Mouse (Mus musculus): Measurements from ENCODE around the gene Hsd17b11. TPM values are rescaled to one million over a fixed set of nuclear protein-coding genes. Genes with fewer than 3 reads are reported as not detected.

Gene Hsd17b11
- total and polyA plus RNA-seq, 2 experiments from 2014 or later, result 4.4 to 6.2 TPM

DNA sequence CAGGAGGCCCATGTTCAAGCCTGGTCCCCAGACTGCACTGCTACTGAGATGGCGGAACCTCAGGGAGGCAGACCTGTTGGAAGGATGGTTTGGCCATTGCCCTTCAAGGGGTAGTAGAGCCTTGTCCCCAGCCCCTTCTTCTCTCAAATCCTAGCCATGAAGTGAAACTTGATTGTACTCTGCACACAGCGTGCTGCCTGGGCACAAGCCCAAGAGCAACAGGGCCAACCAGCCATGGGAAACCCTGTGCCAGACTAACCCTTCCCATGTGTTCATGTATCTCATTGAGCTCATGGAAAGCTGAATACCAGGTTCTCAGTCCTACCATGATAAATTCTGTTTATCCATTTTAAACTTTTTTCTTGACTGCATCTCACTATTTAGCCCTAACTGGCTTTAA, 21.2 kb upstream of the Hsd17b11 start:
- Histone ChIP-seq H3K9ac (replicated peaks; ENCODE audit: low read depth, low read length) (no peak overlapping the region), H3K4me2 (ENCODE audit: low read depth, low read length) (no peak overlapping the region), H3K9me3 (replicated peaks; ENCODE audit: control insufficient read depth, low read length) (no peaks in the 10 kb centered on the region), H3K36me3 (replicated peaks; ENCODE audit: control insufficient read depth, insufficient read depth, low read length) (no peaks in the 10 kb centered on the region), H3K27ac (ENCODE audit: low read depth) (peak overlapping the region; percentile 31; the same call in 1 of the 2 replicates), H3K4me1 (ENCODE audit: control insufficient read depth, insufficient read depth) (peaks cover 9% of the 10 kb centered on the region), H3K27me3 (ENCODE audit: control insufficient read depth, insufficient read depth, low read length) (no peaks in the 10 kb centered on the region), H3K4me3 (ENCODE audit: low read depth, low read length) (no peak overlapping the region)
- WGBS, result 61% methylated on average over 2 of the region's 2 CpGs
- ATAC-seq (ENCODE audit: insufficient read depth, low read depth) (no peak), DNase-seq (ENCODE audit: low spot score) (peak; percentile 18)
- TF ChIP-seq CTCF (IDR thresholded peaks at IDR 0.05; ENCODE audit: low read depth) (no peak), EP300 (IDR thresholded peaks at IDR 0.05; ENCODE audit: low read depth) (no peak)

GRCm38 (mm10) chr5:104039154-104039932, 17.6 kb upstream of the Hsd17b11 start:
- peak; percentile 31 for ATAC-seq (ENCODE audit: insufficient read depth, low read depth)
- Histone ChIP-seq H3K36me3 (replicated peaks; ENCODE audit: control insufficient read depth, insufficient read depth, low read length) (no peaks in the 10 kb centered on the region), H3K27me3 (ENCODE audit: control insufficient read depth, insufficient read depth, low read length) (no peaks in the 10 kb centered on the region), H3K4me3 (ENCODE audit: low read depth, low read length) (no peak overlapping the region), H3K4me2 (ENCODE audit: low read depth, low read length) (no peak overlapping the region), H3K9me3 (replicated peaks; ENCODE audit: control insufficient read depth, low read length) (no peaks in the 10 kb centered on the region), H3K9ac (replicated peaks; ENCODE audit: low read depth, low read length) (no peak overlapping the region), H3K27ac (ENCODE audit: low read depth) (no peak overlapping the region), H3K4me1 (ENCODE audit: control insufficient read depth, insufficient read depth) (peaks cover 13% of the 10 kb centered on the region; the same call in 1 of the 2 replicates)
- TF ChIP-seq CTCF (IDR thresholded peaks at IDR 0.05; ENCODE audit: low read depth), result peak; percentile 84
- no peak for TF ChIP-seq EP300 (IDR thresholded peaks at IDR 0.05; ENCODE audit: low read depth)
- 55% methylated on average over 6 of the region's 6 CpGs for whole genome bisulfite sequencing
- DNase-seq (ENCODE audit: low spot score), result peak; percentile 30

- Histone ChIP-seq H3K27ac (ENCODE audit: low read depth) (no peak overlapping the region), H3K4me2 (ENCODE audit: low read depth, low read length) (no peak overlapping the region), H3K4me1 (ENCODE audit: control insufficient read depth, insufficient read depth) (0 out of 2 replicates have a peak, but pooled peaks cover 9% of the 10 kb centered on the region), H3K9me3 (replicated peaks; ENCODE audit: control insufficient read depth, low read length) (no peaks in the 10 kb centered on the region), H3K27me3 (ENCODE audit: control insufficient read depth, insufficient read depth, low read length) (no peaks in the 10 kb centered on the region), H3K4me3 (ENCODE audit: low read depth, low read length) (no peak overlapping the region), H3K36me3 (replicated peaks; ENCODE audit: control insufficient read depth, insufficient read depth, low read length) (no peaks in the 10 kb centered on the region), H3K9ac (replicated peaks; ENCODE audit: low read depth, low read length) (no peak overlapping the region)
- TF ChIP-seq EP300 (IDR thresholded peaks at IDR 0.05; ENCODE audit: low read depth), result no peak
- no peak for TF ChIP-seq CTCF (IDR thresholded peaks at IDR 0.05; ENCODE audit: low read depth)
- DNase-seq (ENCODE audit: low spot score) (no peak), ATAC-seq (ENCODE audit: insufficient read depth, low read depth) (no peak)
- WGBS, result 90% methylated on average over 1 of the region's 1 CpGs
Measured at GRCm38 (mm10) chr5:104036686-104037085, 15.0 kb upstream of the Hsd17b11 start.

DNA sequence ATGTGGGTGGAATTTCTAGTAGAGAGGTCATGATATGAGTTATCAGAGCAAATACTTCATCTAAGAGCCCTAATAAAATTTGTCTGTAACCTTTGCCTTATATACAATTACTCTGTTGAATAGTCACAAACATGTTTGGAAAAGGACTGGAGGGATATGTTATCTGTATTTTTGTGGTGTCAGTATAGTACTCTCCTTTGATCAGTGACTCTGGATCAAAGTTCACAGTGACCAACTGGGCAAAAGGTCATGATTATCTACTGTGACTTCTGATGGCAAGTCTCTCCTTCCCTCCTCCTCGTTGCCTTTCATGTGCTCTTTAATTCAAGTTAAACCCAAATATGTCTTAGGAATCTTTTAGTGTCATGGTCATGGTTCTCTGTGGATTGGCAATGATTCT, 14.1 kb upstream of the Hsd17b11 start:
- WGBS, result 32% methylated on average over 1 of the region's 1 CpGs
- no peak overlapping the region for H3K9ac ChIP-seq (replicated peaks; ENCODE audit: low read depth, low read length)

GRCm38 (mm10) chr5:104035066-104035465, 13.3 kb upstream of the Hsd17b11 start:
- no peaks in the 10 kb centered on the region for H3K27me3 ChIP-seq (ENCODE audit: control insufficient read depth, insufficient read depth, low read length)
- H3K27ac ChIP-seq (ENCODE audit: low read depth), result no peak overlapping the region
- H3K9ac ChIP-seq (replicated peaks; ENCODE audit: low read depth, low read length), result no peak overlapping the region
- TF ChIP-seq CTCF (IDR thresholded peaks at IDR 0.05; ENCODE audit: low read depth) (no peak), EP300 (IDR thresholded peaks at IDR 0.05; ENCODE audit: low read depth) (no peak)
- DNase-seq (ENCODE audit: low spot score), result no peak
- no peaks in the 10 kb centered on the region for H3K36me3 ChIP-seq (replicated peaks; ENCODE audit: control insufficient read depth, insufficient read depth, low read length)
- H3K4me1 ChIP-seq (ENCODE audit: control insufficient read depth, insufficient read depth), result 0 out of 2 replicates have a peak, but pooled peaks cover 9% of the 10 kb centered on the region
- no peak overlapping the region for H3K4me3 ChIP-seq (ENCODE audit: low read depth, low read length)
- ATAC-seq (ENCODE audit: insufficient read depth, low read depth), result no peak
- no peaks in the 10 kb centered on the region for H3K9me3 ChIP-seq (replicated peaks; ENCODE audit: control insufficient read depth, low read length)
- H3K4me2 ChIP-seq (ENCODE audit: low read depth, low read length), result no peak overlapping the region

More for the DNA sequence above, 14.1 kb upstream of the Hsd17b11 start:
- 0 out of 2 replicates have a peak, but pooled peaks cover 9% of the 10 kb centered on the region for H3K4me1 ChIP-seq (ENCODE audit: control insufficient read depth, insufficient read depth)
- H3K4me2 ChIP-seq (ENCODE audit: low read depth, low read length), result no peak overlapping the region
- H3K36me3 ChIP-seq (replicated peaks; ENCODE audit: control insufficient read depth, insufficient read depth, low read length), result no peaks in the 10 kb centered on the region
- H3K27me3 ChIP-seq (ENCODE audit: control insufficient read depth, insufficient read depth, low read length), result no peaks in the 10 kb centered on the region
- no peak overlapping the region for H3K4me3 ChIP-seq (ENCODE audit: low read depth, low read length)
- no peak overlapping the region for H3K27ac ChIP-seq (ENCODE audit: low read depth)
- H3K9me3 ChIP-seq (replicated peaks; ENCODE audit: control insufficient read depth, low read length), result no peaks in the 10 kb centered on the region
- DNase-seq (ENCODE audit: low spot score) (no peak), ATAC-seq (ENCODE audit: insufficient read depth, low read depth) (no peak)
- TF ChIP-seq CTCF (IDR thresholded peaks at IDR 0.05; ENCODE audit: low read depth) (no peak), EP300 (IDR thresholded peaks at IDR 0.05; ENCODE audit: low read depth) (no peak)

Data from heart, postnatal 0 days (tissue).